Mouse (Mus musculus) bone marrow, adult 2 months (tissue): ENCODE measurements around the gene Enoph1. TPM values are rescaled to one million over a fixed set of nuclear protein-coding genes. Genes with fewer than 3 reads are reported as not detected.
A peak's percentile ranks its signal among the peaks of the same experiment; 100 is the strongest.

ENCODE experiments used
- H3K27ac ChIP-seq: fragments of 200-500 bp; 2 replicates; pipeline ENCODE4 v1.5.1; 2012; ENCODE audit warnings: low read depth, mild to moderate bottlenecking, control low read depth, inconsistent platforms, low read length; ENCODE audit not compliant: control insufficient read depth, poor library complexity, insufficient read depth
- H3K4me1 ChIP-seq: fragments of 200-500 bp; 2 replicates; pipeline ENCODE4 v1.6.1; 2011; ENCODE audit warnings: low read length; ENCODE audit not compliant: control insufficient read depth, insufficient read depth
- H3K4me3 ChIP-seq: fragments of 200-500 bp; replicated peaks from 2 replicates; pipeline ENCODE3; 2011; ENCODE audit warnings: mild to moderate bottlenecking, low read depth, low read length, control low read depth; ENCODE audit not compliant: control insufficient read depth
- CTCF ChIP-seq: fragments of 200-500 bp; IDR thresholded peaks from 2 replicates; pipeline ENCODE4 v1.5.1; 2011; ENCODE audit warnings: low read length, control low read depth; ENCODE audit not compliant: control insufficient read depth, insufficient read depth
- POLR2A ChIP-seq: fragments of 200-500 bp; IDR thresholded peaks from 2 replicates; pipeline ENCODE4 v1.6.1; 2011; ENCODE audit warnings: low read depth, mild to moderate bottlenecking, control low read depth, low read length, borderline replicate concordance; ENCODE audit not compliant: control insufficient read depth
- WGBS: fragments of 180-500 bp; shearing (Covaris S2); methylation state at CpG from one replicate; pipeline ENCODE4 v1.1.7; 2018; 5-methylcytosine and 5-hydroxymethylcytosine counted together
- polyA plus RNA-seq: library from polyadenylated mRNA; stranded (reverse); fragments of >200 nt; gene quantifications from 2 replicates; pipeline ENCODE4 v1.2.4, GENCODE M21; 2011; ENCODE audit warnings: low replicate concordance; ENCODE audit not compliant: missing spikeins, insufficient read depth, insufficient read length

Gene Enoph1
- polyA plus RNA-seq, 1 experiment = 7.5 TPM

DNA sequence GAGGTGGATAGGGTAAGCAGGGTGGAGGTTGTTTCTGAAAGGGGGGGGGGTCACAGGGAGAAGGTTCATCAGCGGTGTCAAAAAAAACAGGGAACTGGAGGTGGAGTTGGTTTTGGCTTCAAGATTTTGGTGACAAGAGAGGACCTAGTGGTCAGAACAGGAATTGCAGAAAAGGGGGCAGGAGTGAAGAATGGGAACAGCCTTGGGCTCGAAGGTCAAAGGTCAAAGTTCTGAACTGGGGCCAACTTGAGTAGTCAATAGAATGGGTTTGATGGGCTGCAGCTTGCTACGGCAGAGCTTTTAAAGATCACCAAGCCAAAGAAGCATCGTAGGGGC is 32.8 kb upstream of the Enoph1 start:
- Histone ChIP-seq H3K4me1 (no peaks in the 10 kb centered on the region), H3K27ac (no peak overlapping the region), H3K4me3 (no peak overlapping the region)
- WGBS = 83% methylated on average over 4 of the region's 4 CpGs
- no peak for TF ChIP-seq POLR2A
- no peak for TF ChIP-seq CTCF

DNA sequence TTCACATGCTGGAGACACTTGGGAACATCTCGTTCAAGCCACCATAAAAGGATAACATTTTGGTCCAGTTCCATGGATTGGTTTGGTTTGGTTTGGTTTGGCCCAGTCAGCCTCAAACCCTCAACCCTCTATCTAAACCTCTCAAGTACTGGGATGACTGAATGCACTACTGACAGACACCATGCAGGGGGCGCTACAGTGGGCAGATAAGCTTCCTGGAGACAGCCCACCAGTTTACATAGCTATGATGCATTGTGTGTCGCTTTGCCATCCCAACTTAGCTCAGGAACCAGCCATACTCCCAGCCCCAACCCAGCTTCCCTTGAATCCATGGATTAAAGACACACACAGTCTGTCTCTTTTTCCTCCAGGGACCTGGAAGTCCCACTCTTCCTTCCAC is 31.3 kb upstream of the Enoph1 start:
- 58% methylated on average over 3 of the region's 3 CpGs for WGBS
- Histone ChIP-seq H3K4me1 (no peaks in the 10 kb centered on the region), H3K27ac (no peak overlapping the region), H3K4me3 (no peak overlapping the region)
- no peak for TF ChIP-seq POLR2A
- TF ChIP-seq CTCF = 0 out of 2 replicates have a peak, but pooled peaks have one; percentile 14

DNA sequence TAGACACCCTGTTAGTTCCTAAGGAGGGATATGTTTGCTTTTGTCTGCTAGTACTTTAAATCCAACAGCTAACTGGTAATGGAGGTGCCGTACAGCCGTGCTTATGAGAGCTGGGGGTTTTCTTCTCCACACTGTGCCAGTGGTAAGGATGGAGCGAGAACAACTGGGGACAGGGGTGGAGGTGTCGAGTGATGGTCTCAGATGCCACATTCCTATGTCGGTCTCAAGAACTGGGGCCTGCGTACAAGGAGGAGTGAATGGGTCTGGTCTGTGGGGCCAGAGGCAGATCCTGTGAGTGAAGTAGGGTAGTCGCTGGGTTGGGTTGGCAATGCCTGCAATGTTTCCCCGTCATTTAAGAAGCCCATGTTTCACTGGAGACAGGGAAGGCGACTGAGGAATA is 27.2 kb upstream of the Enoph1 start:
- Histone ChIP-seq H3K27ac (no peak overlapping the region), H3K4me1 (no peaks in the 10 kb centered on the region; the same call in 1 of the 2 replicates), H3K4me3 (no peak overlapping the region)
- 84% methylated on average over 9 of the region's 9 CpGs for WGBS
- TF ChIP-seq CTCF (no peak), POLR2A (no peak)

DNA sequence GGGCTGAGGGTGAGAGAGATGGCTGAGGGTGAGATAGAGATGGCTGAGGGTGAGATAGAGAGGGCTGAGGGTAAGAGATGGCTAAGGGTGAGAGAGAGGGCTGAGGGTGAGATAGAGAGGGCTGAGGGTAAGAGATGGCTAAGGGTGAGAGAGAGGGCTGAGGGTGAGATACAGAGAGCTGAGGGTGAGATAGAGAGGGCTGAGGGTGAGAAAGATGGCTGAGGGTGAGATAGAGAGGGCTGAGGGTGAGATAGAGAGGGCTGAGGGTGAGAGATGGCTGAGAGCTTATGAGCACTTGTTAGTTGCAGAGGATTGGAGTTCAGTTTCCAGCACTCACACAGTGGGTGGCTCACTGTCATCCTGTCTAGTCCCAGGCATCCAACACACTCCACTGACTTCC is 19.7 kb upstream of the Enoph1 start:
- H3K4me1 ChIP-seq = no peaks in the 10 kb centered on the region; the same call in 1 of the 2 replicates
- TF ChIP-seq POLR2A (no peak), CTCF (no peak)

DNA sequence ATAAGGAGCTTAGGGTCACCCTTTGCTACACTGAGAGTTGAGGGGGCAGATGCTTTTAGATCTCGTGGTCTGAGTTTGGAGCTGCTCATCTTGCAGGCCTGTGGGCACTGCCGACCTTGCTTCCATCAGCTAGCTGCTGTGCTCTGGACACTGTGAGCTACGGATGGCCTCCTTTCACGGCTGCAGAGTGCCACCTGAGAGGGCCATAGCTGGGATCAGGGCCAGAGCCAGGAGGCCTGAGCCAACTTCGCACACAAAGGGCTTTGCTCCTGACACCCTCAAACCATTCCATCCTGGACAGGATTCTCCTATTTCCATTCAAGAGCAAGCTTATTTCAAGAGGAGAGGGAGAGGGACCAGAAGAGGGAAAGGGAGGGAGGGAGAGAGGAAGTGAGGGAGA is 15.4 kb upstream of the Enoph1 start:
- Histone ChIP-seq H3K27ac (no peak overlapping the region), H3K4me1 (no peaks in the 10 kb centered on the region), H3K4me3 (no peak overlapping the region)
- TF ChIP-seq POLR2A = no peak
- TF ChIP-seq CTCF = no peak
- 72% methylated on average over 5 of the region's 5 CpGs for WGBS

More for the DNA sequence above, 19.7 kb upstream of the Enoph1 start:
- H3K27ac ChIP-seq = no peak overlapping the region
- no peak overlapping the region for H3K4me3 ChIP-seq

DNA sequence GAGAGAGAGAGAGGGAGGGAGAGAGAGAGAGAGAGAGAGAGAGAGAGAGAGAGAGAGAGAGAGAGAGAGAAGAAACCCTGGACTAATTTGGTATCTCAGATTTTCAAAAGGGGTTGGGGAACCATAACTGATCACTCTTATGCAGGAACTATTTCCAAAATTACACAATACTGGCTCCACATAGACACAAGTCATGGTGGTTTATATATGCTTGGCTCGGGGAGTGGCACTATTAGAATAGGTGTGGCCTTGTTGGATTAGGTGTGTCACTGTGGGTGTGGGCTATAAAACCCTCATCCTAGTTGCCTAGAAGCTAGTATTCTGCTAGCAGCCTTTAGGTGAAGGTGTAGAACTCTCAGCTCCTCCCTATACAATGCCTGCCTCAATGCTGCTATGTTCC is 14.9 kb upstream of the Enoph1 start:
- H3K4me1 ChIP-seq = no peaks in the 10 kb centered on the region
- no peak overlapping the region for H3K27ac ChIP-seq
- TF ChIP-seq CTCF = no peak
- TF ChIP-seq POLR2A = no peak
- no peak overlapping the region for H3K4me3 ChIP-seq
- 29% methylated on average over 1 of the region's 1 CpGs for WGBS

DNA sequence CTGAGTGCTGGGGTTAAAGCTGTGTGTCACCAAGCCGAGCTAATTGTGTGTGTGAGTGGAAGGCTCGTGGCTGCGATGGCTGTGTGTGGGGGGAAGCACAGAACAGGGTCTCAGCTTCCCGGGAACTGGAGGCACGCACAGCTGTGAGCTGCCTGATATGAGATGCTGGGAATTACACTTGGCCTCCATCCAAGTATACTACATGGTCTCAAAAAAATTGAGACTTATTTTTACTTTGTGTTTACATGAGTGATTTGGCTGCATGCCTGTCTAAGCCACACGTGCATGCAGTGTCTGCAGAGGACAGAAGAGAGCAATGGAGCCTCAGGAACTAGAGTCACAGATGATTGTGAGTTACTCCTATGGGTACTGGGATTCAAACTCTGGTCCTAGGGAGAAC is 9.7 kb upstream of the Enoph1 start:
- no peak overlapping the region for H3K27ac ChIP-seq
- H3K4me1 ChIP-seq = no peaks in the 10 kb centered on the region
- TF ChIP-seq POLR2A (no peak), CTCF (no peak)
- WGBS = 56% methylated on average over 6 of the region's 6 CpGs
- no peak overlapping the region for H3K4me3 ChIP-seq

DNA sequence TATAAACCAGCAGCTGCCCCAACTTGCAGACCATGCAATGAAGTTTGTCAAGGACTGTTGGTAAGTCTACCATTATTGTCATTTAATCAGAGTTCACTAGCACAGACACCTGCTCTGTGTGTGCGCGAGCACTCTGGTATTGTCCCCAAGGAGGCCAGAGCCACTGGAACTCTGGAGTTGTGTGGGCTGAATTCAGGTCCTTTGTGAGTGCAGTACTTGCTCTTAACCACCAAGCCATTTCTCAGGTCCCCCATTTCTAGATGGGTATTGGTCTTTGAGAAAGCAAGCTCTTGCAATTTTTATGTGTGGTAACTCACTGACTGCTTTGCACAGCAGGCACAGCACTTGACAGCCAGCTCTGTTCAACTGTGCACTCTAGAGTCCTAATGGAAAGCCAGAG is 7.7 kb upstream of the Enoph1 start:
- 90% methylated on average over 2 of the region's 2 CpGs for WGBS
- TF ChIP-seq POLR2A (no peak), CTCF (no peak)
- no peak overlapping the region for H3K4me3 ChIP-seq
- no peak overlapping the region for H3K27ac ChIP-seq
- H3K4me1 ChIP-seq = no peaks in the 10 kb centered on the region

DNA sequence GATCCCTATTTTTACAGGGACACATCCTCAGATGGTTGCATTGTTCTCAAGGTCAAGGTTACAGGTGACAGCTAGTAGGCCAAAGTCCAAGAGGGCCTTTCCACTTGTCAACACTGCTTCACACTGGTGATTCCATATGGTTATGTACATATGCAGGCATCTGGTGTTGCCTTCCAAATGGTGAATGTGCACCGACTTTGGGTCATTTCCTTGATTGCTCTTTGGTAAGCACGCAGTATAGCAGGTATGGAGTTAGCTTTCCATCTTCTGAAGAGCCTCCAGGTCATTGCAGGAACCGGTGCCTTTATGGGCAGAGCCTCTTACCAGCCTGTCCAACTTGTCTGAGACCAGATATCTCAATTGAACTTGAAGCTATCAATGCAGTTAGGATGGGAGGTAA is 7.1 kb upstream of the Enoph1 start:
- whole genome bisulfite sequencing = 83% methylated on average over 3 of the region's 3 CpGs
- H3K4me3 ChIP-seq = no peak overlapping the region
- no peak overlapping the region for H3K27ac ChIP-seq
- H3K4me1 ChIP-seq = no peaks in the 10 kb centered on the region
- TF ChIP-seq CTCF (no peak), POLR2A (no peak)
